Mouse (Mus musculus): ENCODE data around the gene Selenoo. TPM values are rescaled to one million over a fixed set of nuclear protein-coding genes. Genes with fewer than 3 reads are reported as not detected.

Selenoo gene
- polyA plus RNA-seq (2015; fragmentation: Nextera tagmentation; extraction: Ambion mirVana) = 19.9 and 20.7 TPM in 2 replicates

- H3K9ac ChIP-seq = peak within 1 kb of the TSS; percentile 96
- WGBS = 2% methylated on average over 36 of the region's 38 CpGs
- H3K9me3 ChIP-seq = no peaks in the 10 kb centered on the region
- H3K4me2 ChIP-seq = peak within 1 kb of the TSS; percentile 97
- peak within 1 kb of the TSS; percentile 71 for H3K4me3 ChIP-seq
- H3K4me1 ChIP-seq (replicated peaks) = peaks cover 29% of the 10 kb centered on the region
- peak; percentile 94 for ATAC-seq (ENCODE audit: low FRiP score)
- H3K36me3 ChIP-seq = peaks cover 56% of the 10 kb centered on the region
- peak within 1 kb of the TSS; percentile 88 for H3K27ac ChIP-seq
- no peaks in the 10 kb centered on the region for H3K27me3 ChIP-seq
Measured at GRCm38 (mm10) chr15:89088607-89089247, at the start of gene Selenoo. Gene Selenoo, plus strand, starts transcription at chr15:89089084.

GRCm38 (mm10) chr15:89044381-89044780 is 44.5 kb upstream of the Selenoo start:
- Histone ChIP-seq H3K4me3 (no peak overlapping the region), H3K9me3 (peaks cover 4% of the 10 kb centered on the region; the same call in 1 of the 2 replicates), H3K4me2 (no peak overlapping the region), H3K36me3 (no peaks in the 10 kb centered on the region), H3K27ac (no peak overlapping the region), H3K27me3 (no peaks in the 10 kb centered on the region), H3K9ac (no peak overlapping the region), H3K4me1 (replicated peaks) (no peaks in the 10 kb centered on the region)
- WGBS = 79% methylated on average over 5 of the region's 5 CpGs
- no peak for ATAC-seq (ENCODE audit: low FRiP score)

- Histone ChIP-seq H3K9ac (no peak overlapping the region), H3K27me3 (no peaks in the 10 kb centered on the region), H3K4me3 (no peak overlapping the region), H3K27ac (no peak overlapping the region), H3K36me3 (no peaks in the 10 kb centered on the region), H3K9me3 (peaks cover 4% of the 10 kb centered on the region; the same call in 1 of the 2 replicates), H3K4me2 (no peak overlapping the region), H3K4me1 (replicated peaks) (no peaks in the 10 kb centered on the region)
- WGBS = 82% methylated on average over 4 of the region's 4 CpGs
- ATAC-seq (ENCODE audit: low FRiP score) = no peak
Measured at GRCm38 (mm10) chr15:89046356-89046755, 42.5 kb upstream of the Selenoo start.

- 91% methylated on average over 7 of the region's 7 CpGs for WGBS
- no peak for ATAC-seq (ENCODE audit: low FRiP score)
- Histone ChIP-seq H3K27ac (no peak overlapping the region), H3K9me3 (no peaks in the 10 kb centered on the region), H3K9ac (no peak overlapping the region), H3K4me3 (no peak overlapping the region), H3K4me1 (replicated peaks) (peaks cover 8% of the 10 kb centered on the region; the same call in 1 of the 2 replicates), H3K36me3 (no peaks in the 10 kb centered on the region), H3K27me3 (peaks cover 23% of the 10 kb centered on the region), H3K4me2 (no peak overlapping the region)
Measured at GRCm38 (mm10) chr15:89054666-89055065, 34.2 kb upstream of the Selenoo start.

GRCm38 (mm10) chr15:89058736-89059135 is 30.1 kb upstream of the Selenoo start:
- peaks cover 27% of the 10 kb centered on the region for H3K4me1 ChIP-seq (replicated peaks)
- ATAC-seq (ENCODE audit: low FRiP score) = no peak
- 31% methylated on average over 6 of the region's 6 CpGs for WGBS

GRCm38 (mm10) chr15:89059161-89059931 is 29.5 kb upstream of the Selenoo start, which contains the start of gene Panx2:
Gene Panx2, plus strand, starts transcription at chr15:89059734.
- 1% methylated on average over 34 of the region's 57 CpGs for WGBS
- Histone ChIP-seq H3K9me3 (no peaks in the 10 kb centered on the region), H3K4me3 (peak within 1 kb of the TSS; percentile 66), H3K27me3 (peaks cover 53% of the 10 kb centered on the region), H3K4me1 (replicated peaks) (peaks cover 27% of the 10 kb centered on the region), H3K4me2 (peak within 1 kb of the TSS; percentile 83), H3K36me3 (no peaks in the 10 kb centered on the region), H3K27ac (peak within 1 kb of the TSS; percentile 83), H3K9ac (peak within 1 kb of the TSS; percentile 82)
- peak; percentile 60 for ATAC-seq (ENCODE audit: low FRiP score)

More at GRCm38 (mm10) chr15:89058736-89059135, 30.1 kb upstream of the Selenoo start:
- peak overlapping the region; percentile 82 for H3K9ac ChIP-seq
- H3K27ac ChIP-seq = no peak overlapping the region
- peak overlapping the region; percentile 66 for H3K4me3 ChIP-seq
- H3K9me3 ChIP-seq = no peaks in the 10 kb centered on the region
- H3K4me2 ChIP-seq = peak overlapping the region; percentile 83
- H3K27me3 ChIP-seq = peaks cover 52% of the 10 kb centered on the region
- no peaks in the 10 kb centered on the region for H3K36me3 ChIP-seq

- Histone ChIP-seq H3K4me1 (replicated peaks) (peaks cover 27% of the 10 kb centered on the region), H3K27ac (peak overlapping the region; percentile 83), H3K4me2 (peak overlapping the region; percentile 83), H3K9me3 (no peaks in the 10 kb centered on the region), H3K27me3 (peaks cover 55% of the 10 kb centered on the region), H3K4me3 (peak overlapping the region; percentile 66), H3K9ac (peak overlapping the region; percentile 82), H3K36me3 (no peaks in the 10 kb centered on the region)
- 2% methylated on average over 44 of the region's 48 CpGs for whole genome bisulfite sequencing
- peak; percentile 66 for ATAC-seq (ENCODE audit: low FRiP score)
Measured at GRCm38 (mm10) chr15:89060032-89060681, 28.7 kb upstream of the Selenoo start.

- 89% methylated on average over 12 of the region's 12 CpGs for WGBS
- Histone ChIP-seq H3K4me3 (peak overlapping the region; percentile 66), H3K4me2 (peak overlapping the region; percentile 83), H3K9ac (peak overlapping the region; percentile 82), H3K36me3 (no peaks in the 10 kb centered on the region), H3K27ac (no peak overlapping the region), H3K4me1 (replicated peaks) (peaks cover 27% of the 10 kb centered on the region), H3K9me3 (no peaks in the 10 kb centered on the region), H3K27me3 (peaks cover 60% of the 10 kb centered on the region)
- peak; percentile 26; the same call in 1 of the 2 replicates for ATAC-seq (ENCODE audit: low FRiP score)
Measured at GRCm38 (mm10) chr15:89060811-89061460, 27.9 kb upstream of the Selenoo start.

- Histone ChIP-seq H3K27me3 (peaks cover 70% of the 10 kb centered on the region), H3K4me2 (0 out of 2 replicates have a peak overlapping the region, but pooled peaks have one; percentile 83), H3K4me1 (replicated peaks) (peaks cover 27% of the 10 kb centered on the region), H3K9me3 (no peaks in the 10 kb centered on the region), H3K27ac (no peak overlapping the region), H3K36me3 (no peaks in the 10 kb centered on the region), H3K4me3 (no peak overlapping the region), H3K9ac (0 out of 2 replicates have a peak overlapping the region, but pooled peaks have one; percentile 20)
- WGBS = 87% methylated on average over 6 of the region's 6 CpGs
- ATAC-seq (ENCODE audit: low FRiP score) = no peak
Measured at GRCm38 (mm10) chr15:89061761-89062517, 26.9 kb upstream of the Selenoo start.

GRCm38 (mm10) chr15:89062518-89062910 is 26.4 kb upstream of the Selenoo start:
- Histone ChIP-seq H3K9me3 (no peaks in the 10 kb centered on the region), H3K4me3 (no peak overlapping the region), H3K9ac (no peak overlapping the region), H3K4me1 (replicated peaks) (peaks cover 27% of the 10 kb centered on the region), H3K27me3 (peaks cover 73% of the 10 kb centered on the region), H3K36me3 (peaks cover 1% of the 10 kb centered on the region; the same call in 1 of the 2 replicates), H3K4me2 (no peak overlapping the region), H3K27ac (no peak overlapping the region)
- no peak for ATAC-seq (ENCODE audit: low FRiP score)
- 92% methylated on average over 5 of the region's 5 CpGs for WGBS

GRCm38 (mm10) chr15:89063001-89063400 is 25.9 kb upstream of the Selenoo start:
- WGBS = 79% methylated on average over 7 of the region's 7 CpGs
- Histone ChIP-seq H3K9ac (no peak overlapping the region), H3K9me3 (no peaks in the 10 kb centered on the region), H3K4me3 (no peak overlapping the region), H3K4me1 (replicated peaks) (peaks cover 27% of the 10 kb centered on the region), H3K27ac (no peak overlapping the region), H3K27me3 (peaks cover 74% of the 10 kb centered on the region), H3K4me2 (no peak overlapping the region), H3K36me3 (peaks cover 6% of the 10 kb centered on the region)
- no peak for ATAC-seq (ENCODE audit: low FRiP score)

All from hindbrain, embryonic 13.5 days (tissue).